Mouse (Mus musculus) kidney, postnatal 0 days (tissue): ENCODE measurements around the gene Clstn2. TPM values are rescaled to one million over a fixed set of nuclear protein-coding genes. Genes with fewer than 3 reads are reported as not detected.

ENCODE experiments used
- ATAC-seq: fragments of 200-750 bp; cut with Nextera tagmentation; replicated peaks from 2 replicates; pipeline ENCODE4 v1.8.0; 2017; ENCODE audit warnings: low read depth, moderate number of reproducible peaks, moderate TSS enrichment, moderate library complexity; ENCODE audit not compliant: low FRiP score
- DNase-seq: peaks from one replicate; pipeline ENCODE4 v3.0.0-alpha.2; 2016; ENCODE audit warnings: low spot score
- H3K27ac ChIP-seq: fragments of 300-500 bp; sonication (generic); 2 replicates; pipeline ENCODE4 v1.5.1; 2014; ENCODE audit warnings: mild to moderate bottlenecking
- H3K27me3 ChIP-seq: fragments of 300-500 bp; sonication (generic); 2 replicates; pipeline ENCODE4 v1.6.1; 2014; ENCODE audit warnings: low read length, mixed read lengths; ENCODE audit not compliant: insufficient read depth
- H3K36me3 ChIP-seq: fragments of 300-500 bp; sonication (generic); 2 replicates; pipeline ENCODE4 v1.6.1; 2014; ENCODE audit warnings: low read length, mixed read lengths; ENCODE audit not compliant: insufficient read depth
- H3K4me1 ChIP-seq: fragments of 300-500 bp; sonication (generic); replicated peaks from 2 replicates; pipeline ENCODE4 v1.6.1; 2014; ENCODE audit warnings: antibody characterized with exemption, low read length, mixed read lengths; ENCODE audit not compliant: insufficient read depth
- H3K4me2 ChIP-seq: fragments of 300-500 bp; sonication (generic); 2 replicates; pipeline ENCODE4 v1.6.1; 2014; ENCODE audit warnings: mild to moderate bottlenecking, low read length, moderate library complexity, mixed read lengths
- H3K4me3 ChIP-seq: fragments of 300-500 bp; sonication (generic); replicated peaks from 2 replicates; pipeline ENCODE4 v1.5.1; 2014; ENCODE audit warnings: low read depth, low read length
- H3K9ac ChIP-seq: fragments of 300-500 bp; sonication (generic); 2 replicates; pipeline ENCODE4 v1.6.1; 2014; ENCODE audit warnings: low read depth, low read length
- H3K9me3 ChIP-seq: fragments of 300-500 bp; sonication (generic); replicated peaks from 2 replicates; pipeline ENCODE4 v1.6.1; 2016; ENCODE audit warnings: low read length, inconsistent platforms, mixed read lengths
- CTCF ChIP-seq: IDR thresholded peaks from 2 replicates; pipeline ENCODE4 v1.5.1; 2016; ENCODE audit warnings: antibody characterized with exemption, low read depth, mild to moderate bottlenecking, moderate library complexity
- WGBS: fragments of 180-500 bp; shearing (Covaris S2); extraction: QIAGEN DNeasy Blood & Tissue Kit; methylation state at CpG from one replicate; pipeline ENCODE4 v1.1.7; 2014; 5-methylcytosine and 5-hydroxymethylcytosine counted together
- polyA plus RNA-seq: library from polyadenylated mRNA; unstranded; fragments of >200 nt; fragmentation: Nextera tagmentation; extraction: Ambion mirVana; gene quantifications from 2 replicates; pipeline ENCODE4 v1.2.1, GENCODE M21; 2015

Clstn2 gene
- polyA plus RNA-seq, 1 experiment from 2014 or later = 0.91 TPM

GRCm38 (mm10) chr9:97827689-97828088, 205.3 kb downstream of the Clstn2 start:
- Histone ChIP-seq H3K9ac (no peak overlapping the region), H3K27ac (no peak overlapping the region), H3K9me3 (no peaks in the 10 kb centered on the region), H3K4me1 (no peaks in the 10 kb centered on the region), H3K27me3 (no peaks in the 10 kb centered on the region), H3K4me2 (no peak overlapping the region), H3K36me3 (no peaks in the 10 kb centered on the region), H3K4me3 (no peak overlapping the region)
- DNase-seq (no peak), ATAC-seq (no peak)
- WGBS = 78% methylated on average over 10 of the region's 10 CpGs
- no peak for TF ChIP-seq CTCF

- ATAC-seq = no peak
- H3K36me3 ChIP-seq = no peaks in the 10 kb centered on the region
- no peaks in the 10 kb centered on the region for H3K27me3 ChIP-seq
- no peaks in the 10 kb centered on the region for H3K4me1 ChIP-seq
- H3K9ac ChIP-seq = no peak overlapping the region
- H3K4me3 ChIP-seq = no peak overlapping the region
- WGBS = 60% methylated on average over 16 of the region's 16 CpGs
- TF ChIP-seq CTCF = no peak
- no peak overlapping the region for H3K4me2 ChIP-seq
- no peak for DNase-seq
- no peak overlapping the region for H3K27ac ChIP-seq
- H3K9me3 ChIP-seq = no peaks in the 10 kb centered on the region
These were observed 206.7 kb downstream of the Clstn2 start for GRCm38 (mm10) chr9:97826077-97826947.

GRCm38 (mm10) chr9:97817116-97817515, 215.9 kb downstream of the Clstn2 start:
- Histone ChIP-seq H3K9me3 (no peaks in the 10 kb centered on the region), H3K9ac (no peak overlapping the region), H3K4me1 (no peaks in the 10 kb centered on the region), H3K27ac (no peak overlapping the region), H3K27me3 (no peaks in the 10 kb centered on the region), H3K36me3 (no peaks in the 10 kb centered on the region), H3K4me2 (no peak overlapping the region), H3K4me3 (no peak overlapping the region)
- ATAC-seq (no peak), DNase-seq (no peak)
- TF ChIP-seq CTCF = no peak
- 65% methylated on average over 4 of the region's 4 CpGs for WGBS

- Histone ChIP-seq H3K4me1 (no peaks in the 10 kb centered on the region), H3K36me3 (no peaks in the 10 kb centered on the region), H3K9me3 (no peaks in the 10 kb centered on the region), H3K4me3 (no peak overlapping the region), H3K9ac (no peak overlapping the region), H3K27ac (no peak overlapping the region), H3K4me2 (no peak overlapping the region), H3K27me3 (no peaks in the 10 kb centered on the region)
- WGBS = 53% methylated on average over 3 of the region's 3 CpGs
- DNase-seq (peak; percentile 45), ATAC-seq (no peak)
- TF ChIP-seq CTCF = no peak
These were observed 216.7 kb downstream of the Clstn2 start for GRCm38 (mm10) chr9:97816143-97816805.

- TF ChIP-seq CTCF = no peak
- H3K36me3 ChIP-seq = no peaks in the 10 kb centered on the region
- 0 out of 2 replicates have a peak, but pooled peaks have one; percentile 29 for ATAC-seq
These were observed 219.8 kb downstream of the Clstn2 start for GRCm38 (mm10) chr9:97813157-97813556.

GRCm38 (mm10) chr9:97807031-97807430, 225.9 kb downstream of the Clstn2 start:
- Histone ChIP-seq H3K9ac (no peak overlapping the region), H3K36me3 (no peaks in the 10 kb centered on the region), H3K4me2 (no peak overlapping the region), H3K4me3 (no peak overlapping the region), H3K27ac (no peak overlapping the region), H3K4me1 (no peaks in the 10 kb centered on the region), H3K9me3 (no peaks in the 10 kb centered on the region), H3K27me3 (no peaks in the 10 kb centered on the region)
- WGBS = 89% methylated on average over 5 of the region's 5 CpGs
- TF ChIP-seq CTCF = no peak
- ATAC-seq = no peak
- no peak for DNase-seq

More at GRCm38 (mm10) chr9:97813157-97813556, 219.8 kb downstream of the Clstn2 start:
- Histone ChIP-seq H3K9me3 (no peaks in the 10 kb centered on the region), H3K4me1 (no peaks in the 10 kb centered on the region), H3K9ac (no peak overlapping the region), H3K4me3 (no peak overlapping the region), H3K27ac (no peak overlapping the region), H3K4me2 (no peak overlapping the region), H3K27me3 (no peaks in the 10 kb centered on the region)
- 20% methylated on average over 3 of the region's 3 CpGs for WGBS
- DNase-seq = peak; percentile 43
